Mouse (Mus musculus) olfactory bulb, adult 2 months (tissue): Measurements from ENCODE around the gene Esyt2. TPM values are rescaled to one million over a fixed set of nuclear protein-coding genes. Genes with fewer than 3 reads are reported as not detected.

Experiments
- H3K27ac ChIP-seq: fragments of 200-500 bp; 2 replicates; pipeline ENCODE4 v1.5.1; 2012; ENCODE audit warnings: low read depth, low read length; ENCODE audit not compliant: insufficient read depth
- H3K4me1 ChIP-seq: fragments of 200-500 bp; 2 replicates; pipeline ENCODE4 v1.6.1; 2012; ENCODE audit warnings: low read length; ENCODE audit not compliant: control insufficient read depth, insufficient read depth
- H3K4me3 ChIP-seq: fragments of 200-500 bp; 2 replicates; pipeline ENCODE4 v1.5.1; 2012; ENCODE audit warnings: mild to moderate bottlenecking, low read depth, low read length, moderate library complexity; ENCODE audit not compliant: insufficient read depth
- CTCF ChIP-seq: fragments of 200-500 bp; IDR thresholded peaks from 2 replicates; pipeline ENCODE4 v1.5.1; 2012; ENCODE audit warnings: low read depth, mild to moderate bottlenecking, low read length, moderate library complexity; ENCODE audit not compliant: insufficient read depth
- POLR2A ChIP-seq: fragments of 200-500 bp; IDR thresholded peaks from 2 replicates; pipeline ENCODE4 v1.6.1; 2012; ENCODE audit warnings: mild to moderate bottlenecking, low read depth, low read length, moderate library complexity; ENCODE audit not compliant: insufficient read depth
- WGBS: fragments of 180-500 bp; shearing (Covaris S2); methylation state at CpG from one replicate; pipeline ENCODE4 v1.1.7; 2018; 5-methylcytosine and 5-hydroxymethylcytosine counted together
- polyA plus RNA-seq: library from polyadenylated mRNA; stranded (reverse); fragments of >200 nt; gene quantifications from 2 replicates; pipeline ENCODE4 v1.2.4, GENCODE M21; 2012; ENCODE audit warnings: low replicate concordance; ENCODE audit not compliant: missing spikeins, insufficient read depth, insufficient read length

The Esyt2 gene
- polyA plus RNA-seq, 1 experiment: not detected

GRCm38 (mm10) chr12:116436125-116436524 lies 155.1 kb downstream of the Esyt2 start:
- Histone ChIP-seq H3K27ac (no peak overlapping the region), H3K4me1 (no peaks in the 10 kb centered on the region), H3K4me3 (no peak overlapping the region)
- WGBS: 76% methylated on average over 3 of the region's 3 CpGs
- no peak for TF ChIP-seq POLR2A
- no peak for TF ChIP-seq CTCF

DNA sequence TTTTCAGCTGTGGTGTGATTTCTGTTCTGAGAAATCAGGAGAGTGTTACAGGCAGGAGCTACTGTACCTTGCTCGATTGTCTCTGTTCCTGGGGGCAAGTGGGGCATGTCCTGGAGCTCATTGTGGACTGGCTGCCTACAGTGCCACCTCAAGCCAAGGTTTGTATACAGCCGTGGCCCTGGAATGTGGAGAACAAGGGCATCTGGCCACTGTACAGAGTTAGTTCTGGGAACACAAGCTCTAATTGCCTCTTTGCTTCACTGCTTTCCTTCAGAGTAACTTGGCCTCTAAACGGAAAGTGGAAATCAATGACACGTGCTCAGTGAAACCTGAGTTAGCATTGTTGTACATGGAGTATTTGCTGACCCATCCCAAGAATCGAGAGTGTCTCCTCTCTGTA lies 157.6 kb downstream of the Esyt2 start:
- H3K4me1 ChIP-seq: no peaks in the 10 kb centered on the region
- H3K4me3 ChIP-seq: no peak overlapping the region
- WGBS: 65% methylated on average over 5 of the region's 5 CpGs
- H3K27ac ChIP-seq: no peak overlapping the region
- TF ChIP-seq POLR2A (no peak), CTCF (no peak)

Other genes starting within 250 kb of the Esyt2 start
- not detected in 2 replicates for gene Zfp386, start 233.5 kb upstream of the Esyt2 start, polyA plus RNA-seq
- gene Vipr2, start 203.5 kb upstream of the Esyt2 start, polyA plus RNA-seq: not detected in 2 replicates
- gene Wdr60, start 18.2 kb upstream of the Esyt2 start, polyA plus RNA-seq: not detected in 2 replicates
- gene Gm11027, start 5.8 kb upstream of the Esyt2 start, polyA plus RNA-seq: not detected in 2 replicates
- not detected in 2 replicates for gene Ncapg2, start 124.2 kb downstream of the Esyt2 start, polyA plus RNA-seq
- gene Ptprn2, start 204.5 kb downstream of the Esyt2 start, polyA plus RNA-seq: not detected in 2 replicates